Mouse (Mus musculus) urinary bladder, postnatal 14 days (tissue): ENCODE data around the gene Tomm5.
"Not testable (repeated sequence)": the region's sequence is repeated elsewhere in the genome, so short reads cannot be mapped to it uniquely, and the experiment has no call there.

Source experiments
- DNase-seq: peaks from one replicate; pipeline ENCODE4 v3.0.0; 2021; ENCODE audit warnings: low spot score

Tomm5 gene

GRCm38 (mm10) chr4:45066036-45066730 is 41.7 kb downstream of the Tomm5 start:
- no peak for DNase-seq

DNA sequence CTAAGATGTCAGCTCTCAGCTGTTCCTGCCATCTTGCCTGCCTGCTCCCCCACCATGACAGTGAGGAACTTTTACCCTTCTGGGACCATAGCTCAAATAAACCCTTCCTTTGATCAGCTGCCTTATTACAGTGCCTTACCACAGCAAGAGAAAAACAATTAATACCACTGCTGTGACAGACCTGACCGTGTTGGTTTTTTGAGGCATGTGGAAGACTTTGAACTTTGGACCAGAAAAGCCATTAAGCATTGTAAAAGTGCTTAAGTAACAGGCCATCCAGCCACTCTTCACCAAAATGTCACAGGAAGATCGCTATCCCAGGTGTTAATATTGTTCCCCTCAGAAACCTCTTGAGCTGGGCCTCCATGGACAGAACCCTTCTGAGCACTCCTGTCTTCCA is 43.3 kb downstream of the Tomm5 start:
- no peak for DNase-seq

DNA sequence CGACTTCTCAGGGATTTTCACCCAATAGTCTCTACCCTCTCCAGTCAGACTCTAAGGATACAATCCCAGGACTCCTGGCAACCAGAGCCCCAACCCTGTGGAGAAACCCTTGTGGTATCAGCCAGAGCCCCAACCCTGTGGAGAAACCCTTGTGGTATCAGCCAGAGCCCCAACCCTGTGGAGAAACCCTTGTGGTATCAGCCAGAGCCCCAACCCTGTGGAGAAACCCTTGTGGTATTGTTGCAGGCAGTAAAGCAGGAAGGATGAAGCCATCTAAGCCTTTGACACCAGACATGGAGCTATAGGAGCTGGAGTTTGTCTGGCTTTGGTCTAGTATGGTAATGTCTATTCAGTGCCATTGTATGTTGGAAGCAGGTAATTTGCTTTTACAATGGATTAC is 44.1 kb downstream of the Tomm5 start:
- DNase-seq = not testable (repeated sequence)

- DNase-seq = no peak
Measured at GRCm38 (mm10) chr4:45055451-45055850, 52.5 kb downstream of the Tomm5 start.
